Mouse (Mus musculus): ENCODE results near the gene Akt2.

Akt2 gene

DNA sequence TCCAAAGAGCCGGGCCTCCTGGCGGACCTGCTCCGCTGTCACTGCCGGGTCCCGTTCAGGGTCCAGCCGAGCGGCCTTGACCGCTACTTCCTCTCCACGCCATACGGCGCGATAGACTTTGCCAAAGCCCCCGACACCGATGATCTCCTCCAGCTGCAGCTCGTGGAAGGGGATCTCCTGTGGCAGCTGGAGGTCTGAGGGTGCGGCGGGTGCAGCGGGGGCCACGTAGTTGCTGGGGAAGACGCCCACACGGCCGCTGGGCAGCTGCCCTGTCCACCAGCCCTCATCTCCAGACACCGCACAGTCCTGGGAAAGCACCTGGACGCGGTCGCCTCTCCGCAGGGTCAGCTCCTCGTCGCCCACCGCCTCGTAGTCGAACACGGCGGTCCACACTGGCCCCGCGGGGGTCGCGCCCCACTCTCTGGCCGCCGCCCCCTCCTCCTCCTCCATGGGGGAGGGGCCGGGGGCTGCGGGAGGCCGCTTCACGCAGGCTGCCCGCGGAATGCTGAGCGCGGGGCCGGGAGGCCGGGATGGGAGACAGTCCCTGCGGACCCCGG lies 82.3 kb downstream of the Akt2 start:
- no peak for DNase-seq

DNA sequence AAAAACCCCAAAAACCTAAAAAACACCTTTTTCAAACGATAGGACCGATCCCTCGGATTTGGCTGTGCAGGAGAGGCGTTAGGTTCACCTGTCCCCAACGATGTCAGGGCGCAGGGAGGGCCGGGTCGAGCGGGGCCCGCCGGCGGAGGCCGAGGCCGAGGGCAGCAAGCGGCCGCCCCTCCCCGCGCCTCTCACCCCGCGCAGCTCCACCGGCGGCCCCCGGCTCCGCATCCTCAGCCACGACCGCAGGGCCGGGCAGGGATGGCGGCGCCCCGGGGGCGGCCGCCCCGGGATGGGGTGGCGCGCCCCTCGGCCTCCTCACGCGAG lies 82.8 kb downstream of the Akt2 start:
- DNase-seq, result no peak

DNA sequence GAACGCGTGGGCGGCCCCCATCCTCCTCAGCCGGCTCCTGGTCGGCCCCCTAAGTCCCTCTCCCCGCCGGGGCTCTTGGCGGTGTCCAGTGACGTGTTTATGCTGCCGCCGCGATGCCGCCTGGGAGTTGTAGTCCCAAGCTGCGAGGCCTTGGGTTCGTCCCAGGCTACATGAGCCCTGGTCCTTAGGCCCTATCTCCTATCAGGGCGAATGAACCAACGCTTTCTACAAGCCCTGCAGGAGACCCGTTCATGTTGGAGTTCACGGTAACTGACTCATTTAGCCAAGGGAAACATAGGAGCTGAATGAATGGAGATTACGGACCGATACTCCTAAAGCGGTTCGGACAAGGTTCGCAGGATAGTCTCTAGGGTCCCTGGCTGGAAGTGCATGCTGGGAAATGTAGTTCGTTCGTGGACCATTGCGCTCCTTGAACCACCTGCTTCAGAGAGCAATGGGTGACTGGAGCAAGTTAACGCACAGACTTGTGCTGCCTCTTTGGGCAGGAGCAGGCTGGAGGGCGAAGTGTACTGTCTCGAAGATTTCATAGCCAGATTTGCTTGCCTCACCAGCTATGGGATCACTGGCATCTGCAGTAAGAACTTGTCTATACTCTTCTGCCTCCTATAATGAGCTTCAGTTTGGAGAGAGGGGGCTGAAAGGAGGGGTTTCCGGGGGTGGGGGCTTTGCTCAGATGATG lies 83.3 kb downstream of the Akt2 start, which contains the start of gene Map3k10:
Gene Map3k10 (minus strand): TSS at position 77 of the 700 bp plus-strand sequence.
- DNase-seq, result peak; percentile 94

DNA sequence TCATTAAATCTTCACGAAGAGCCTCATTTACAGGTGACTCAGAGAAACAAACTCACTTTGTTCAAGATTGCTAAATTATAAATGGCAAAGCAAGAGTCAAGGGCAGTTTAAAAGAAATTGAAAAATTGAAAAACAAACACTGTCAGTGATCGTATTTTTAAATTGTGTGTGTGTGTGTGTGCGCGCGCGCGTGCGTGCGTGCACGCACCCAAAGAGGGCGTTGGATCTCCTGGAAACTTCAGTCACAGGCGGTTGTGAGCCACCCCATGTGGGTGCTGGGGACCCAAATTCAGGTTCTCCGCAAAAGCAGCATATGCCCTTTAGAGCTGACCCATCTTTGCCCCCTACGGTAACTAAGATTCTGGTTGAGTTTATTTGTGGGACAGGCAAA lies 83.9 kb downstream of the Akt2 start:
- no peak for DNase-seq

DNA sequence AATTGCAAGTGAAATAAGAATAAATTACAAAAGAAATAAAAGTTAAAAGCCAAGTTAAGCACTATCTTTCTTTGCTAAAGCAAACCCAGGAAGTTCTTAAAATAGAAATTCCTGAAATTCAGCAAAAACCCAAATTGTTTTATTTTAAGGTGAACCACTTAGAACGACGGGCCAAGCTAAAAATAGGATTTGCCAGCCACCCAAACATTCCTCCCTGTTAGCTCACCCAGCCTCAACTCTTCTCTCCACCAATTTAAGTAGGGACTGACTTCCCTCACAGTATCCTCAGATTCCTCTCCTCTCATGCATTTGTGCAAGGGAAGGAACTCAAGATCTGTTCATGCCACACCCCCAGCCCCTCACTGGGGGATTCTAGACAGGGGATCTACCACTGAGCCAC lies 91.9 kb downstream of the Akt2 start:
- no peak for DNase-seq

DNA sequence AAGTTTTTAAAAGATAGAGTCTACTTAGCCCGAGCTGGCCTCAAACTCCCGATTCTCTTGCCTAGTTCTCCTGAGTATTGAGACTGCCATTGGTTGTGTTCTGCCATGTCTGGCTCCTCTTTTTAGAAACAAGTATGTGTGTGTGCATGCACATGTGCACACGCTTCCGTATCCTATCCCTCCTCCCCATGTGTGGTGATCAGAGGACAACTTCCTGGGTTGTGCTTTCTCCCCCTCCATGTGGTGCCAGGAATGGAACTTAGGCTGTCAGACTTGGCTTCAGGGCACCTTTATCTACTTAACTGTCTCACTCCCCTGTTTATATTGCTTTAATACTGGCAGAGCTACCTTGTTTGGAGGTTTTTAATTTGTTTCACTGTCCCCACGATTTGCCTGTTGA lies 93.9 kb downstream of the Akt2 start:
- no peak for DNase-seq

DNA sequence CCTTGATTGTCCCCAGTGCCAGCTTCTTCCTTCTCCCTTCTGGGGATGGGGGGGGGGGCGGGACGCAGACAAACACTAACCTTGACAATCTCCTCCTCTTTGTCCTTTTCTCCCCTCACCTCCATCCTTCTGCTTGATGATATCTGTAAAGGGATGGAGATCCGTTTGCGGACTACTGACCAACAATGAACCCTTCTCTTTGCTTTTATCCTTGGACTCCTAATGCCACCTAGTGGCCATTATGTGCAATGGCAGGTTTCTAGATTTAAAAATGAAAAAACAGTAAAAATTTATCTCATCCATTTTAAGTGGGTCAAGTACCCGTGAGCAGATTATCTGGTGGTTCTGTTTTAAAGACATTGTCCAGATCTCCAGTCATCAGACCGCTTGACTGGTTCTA lies 94.3 kb downstream of the Akt2 start:
- DNase-seq, result no peak

DNA sequence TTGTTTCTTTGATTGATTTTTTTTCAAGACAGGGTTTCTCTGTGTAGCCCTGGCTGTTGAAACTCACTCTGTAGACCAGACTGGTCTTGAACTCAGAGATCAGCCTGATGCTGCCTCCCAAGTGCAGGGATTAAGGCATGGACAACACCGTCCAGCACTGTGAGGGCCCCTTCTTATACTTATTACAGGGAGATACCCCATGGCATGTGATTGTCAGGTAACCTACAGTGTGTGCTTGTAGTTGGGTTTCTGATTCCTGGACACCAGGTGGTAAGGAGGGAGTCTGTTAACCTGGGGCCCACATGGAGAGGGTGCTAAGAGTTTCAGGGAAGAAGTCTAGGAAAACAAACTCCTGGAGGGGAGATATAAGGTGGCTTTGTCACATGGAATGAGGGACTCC lies 95.7 kb downstream of the Akt2 start:
- no peak for DNase-seq

DNA sequence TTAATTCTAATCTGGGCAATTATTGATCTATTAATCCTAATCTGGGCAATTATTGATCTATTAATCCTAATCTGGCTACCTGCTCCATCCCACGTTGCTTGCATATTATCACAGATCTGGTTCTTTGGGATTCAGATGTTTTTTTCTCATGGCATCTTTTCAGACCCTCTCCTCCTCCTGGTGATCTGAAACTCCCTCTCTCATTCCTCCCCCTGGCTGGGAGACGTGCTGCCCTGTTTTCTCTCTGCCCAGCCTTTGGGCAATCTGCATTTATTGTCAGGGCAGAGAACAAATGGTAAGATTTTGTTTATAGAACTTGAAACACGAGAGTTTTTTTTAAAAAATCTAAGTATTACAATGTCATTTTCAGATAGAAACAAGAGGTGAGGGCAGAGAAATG lies 96.5 kb downstream of the Akt2 start:
- DNase-seq, result no peak

DNA sequence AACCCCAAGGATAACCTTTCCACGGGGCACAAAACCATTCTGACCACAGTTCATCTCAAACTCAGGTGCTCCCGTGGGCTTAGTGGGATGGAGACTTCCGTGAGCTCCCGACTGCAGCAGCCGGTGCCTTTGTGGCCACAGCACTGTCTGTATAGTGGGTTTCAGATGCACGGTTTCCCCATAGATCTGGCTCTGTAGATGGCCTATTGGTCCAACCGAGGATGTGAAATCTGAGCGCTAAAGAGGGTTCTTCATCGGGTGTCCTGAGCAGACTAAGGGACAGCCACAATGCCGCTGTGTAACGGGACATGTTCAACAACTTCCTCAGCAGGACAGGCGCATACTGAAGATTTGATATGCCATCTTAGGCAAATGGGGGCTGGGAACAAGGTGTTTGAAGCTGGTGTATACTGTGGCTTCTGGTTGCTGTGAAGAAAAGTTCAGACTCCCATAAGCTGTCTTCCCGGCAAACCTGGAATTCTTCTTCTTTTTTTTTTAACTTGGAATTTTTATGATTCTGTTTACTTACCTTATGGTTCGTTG lies 97.0 kb downstream of the Akt2 start:
- no peak for DNase-seq

DNA sequence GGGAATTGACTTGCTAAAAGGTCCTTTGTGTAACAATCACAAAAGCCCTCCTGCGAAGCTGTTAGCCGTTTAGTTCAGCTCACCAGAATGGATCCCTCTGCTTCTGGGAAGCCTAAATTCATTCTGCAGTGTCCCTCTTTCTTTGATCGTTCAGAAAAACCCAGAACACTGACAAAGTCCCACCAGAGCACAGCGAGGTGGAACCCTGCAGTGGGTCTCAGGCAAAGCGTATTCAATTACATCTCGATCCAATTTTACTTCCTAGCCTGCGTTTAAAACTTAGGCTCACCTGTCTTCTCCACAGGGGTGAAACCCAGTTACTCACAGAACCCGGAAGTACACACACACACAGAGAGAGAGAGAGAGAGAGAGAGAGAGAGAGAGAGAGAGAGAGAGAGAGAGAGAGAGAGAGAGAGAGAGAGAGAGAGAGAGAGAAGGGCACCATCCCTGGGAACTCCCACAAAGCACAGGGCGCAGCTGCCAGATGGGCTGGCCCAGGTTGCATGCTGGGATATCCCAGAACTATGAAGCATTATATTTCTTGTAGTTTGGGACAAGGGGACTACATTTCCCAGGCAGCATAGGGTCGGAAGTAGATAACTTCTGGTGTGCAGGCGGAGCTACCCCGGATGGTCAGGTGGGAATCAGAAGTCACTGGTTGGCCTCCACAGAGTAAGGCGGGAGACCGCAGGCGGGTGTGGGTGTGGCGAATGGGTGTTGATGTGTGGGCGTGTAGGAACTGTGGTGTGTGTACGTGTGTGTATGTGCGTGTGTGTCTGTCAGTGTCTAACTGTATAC lies 97.7 kb downstream of the Akt2 start, which contains the start of gene Zfp607b:
Gene Zfp607b (plus strand): TSS at position 526 of the 798 bp plus-strand sequence.
- DNase-seq, result peak; percentile 80
